In the genomic region with DNA sequence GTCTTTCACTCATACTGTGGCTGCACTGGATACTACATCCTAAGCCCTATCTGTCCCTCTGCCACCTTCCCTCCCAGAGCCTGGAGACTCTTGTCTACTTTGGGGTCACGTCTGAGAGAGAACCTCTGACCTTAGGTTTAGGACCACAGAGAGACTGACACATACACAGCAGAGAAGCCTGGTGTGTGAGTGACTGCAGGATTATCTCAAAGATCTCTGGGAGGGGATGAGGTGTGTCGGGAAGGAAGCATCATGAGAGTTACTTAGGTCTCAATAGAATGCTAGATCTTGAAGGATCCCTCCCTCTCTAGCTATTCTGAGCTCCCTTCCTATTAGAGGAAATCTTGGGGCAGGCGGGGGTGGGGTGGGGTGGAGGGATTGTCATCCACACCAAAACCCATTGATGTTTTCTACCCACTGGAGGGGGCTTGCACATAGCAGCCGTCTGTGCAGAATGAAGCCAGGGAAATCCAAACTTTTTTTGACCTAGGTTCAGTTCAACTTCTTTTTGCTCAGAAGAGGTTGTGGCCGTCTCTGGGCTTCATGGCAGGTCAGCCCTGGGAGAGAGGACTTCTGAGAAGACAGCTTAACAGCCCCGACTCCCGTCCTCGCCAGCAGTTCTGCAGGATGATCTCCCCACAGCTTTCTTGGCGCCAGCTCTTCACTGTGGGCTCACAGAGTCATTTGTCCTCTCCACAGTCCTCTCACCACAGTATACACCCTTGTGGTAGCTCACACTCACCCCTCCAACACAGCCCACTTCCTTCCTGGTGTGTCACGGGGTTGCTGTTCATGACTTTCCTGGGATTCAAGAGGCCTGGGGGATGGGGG, we compare ENCODE assay signal across 8 mouse cellular contexts. TPM values are rescaled to one million over a fixed set of nuclear protein-coding genes. Genes with fewer than 3 reads are reported as not detected.
DNase-seq lines count a peak whose midpoint lies in the region; ATAC-seq and TF ChIP-seq lines count a peak whose summit lies in the region.

No protein-coding gene starts in this region.

- H3K27me3 ChIP-seq in cerebellum, adult 2 months (ENCODE audit: control insufficient read depth, insufficient read depth, low read length), result no peaks in the 10 kb centered on the region
- 0 out of 2 replicates have a peak, but pooled peaks cover 4% of the 10 kb centered on the region for H3K27me3 ChIP-seq in heart, embryonic 10.5 days (ENCODE audit: insufficient read depth, poor library complexity, severe bottlenecking)
- no peaks in the 10 kb centered on the region for H3K27me3 ChIP-seq in limb, embryonic 10.5 days (ENCODE audit: low read depth, poor library complexity, severe bottlenecking)

- no peak for ATAC-seq in frontal cortex, adult (ENCODE audit: low TSS enrichment)

- H3K27ac ChIP-seq in cerebellum, adult 2 months (ENCODE audit: insufficient read depth, low read length), result peak overlapping the region; percentile 89
- peak overlapping the region; percentile 84 for H3K27ac ChIP-seq in heart, embryonic 10.5 days
- peak overlapping the region; percentile 25; the same call in 1 of the 2 replicates for H3K27ac ChIP-seq in limb, embryonic 10.5 days

- TF ChIP-seq POLR2A in cerebellum, adult 2 months (IDR thresholded peaks at IDR 0.05; ENCODE audit: borderline replicate concordance, insufficient read depth, low read length), result no peak

- 28% methylated on average over 10 of the region's 10 CpGs for WGBS in cerebellum, adult 2 months
- 55% methylated on average over 10 of the region's 10 CpGs for WGBS in heart, embryonic 10.5 days
- WGBS in limb, embryonic 10.5 days, result 59% methylated on average over 10 of the region's 10 CpGs

- TF ChIP-seq CTCF in cerebellum, adult 2 months (IDR thresholded peaks at IDR 0.05; ENCODE audit: borderline replicate concordance, insufficient read depth, low read depth, low read length), result no peak

- peaks cover 37% of the 10 kb centered on the region for H3K4me1 ChIP-seq in cerebellum, adult 2 months (ENCODE audit: control insufficient read depth, insufficient read depth, low read length)
- H3K4me1 ChIP-seq in heart, embryonic 10.5 days, result peaks cover 23% of the 10 kb centered on the region
- peaks cover 26% of the 10 kb centered on the region for H3K4me1 ChIP-seq in limb, embryonic 10.5 days

- peak; percentile 63 for DNase-seq in 416B (ENCODE audit: low read depth)
- peak; percentile 39 to 55 for DNase-seq in cerebellum, adult 2 months
- no peak for DNase-seq in heart, embryonic 10.5 days (ENCODE audit: low spot score)
- no peak for DNase-seq in limb, embryonic 10.5 days (ENCODE audit: low spot score)
- no peak for DNase-seq in testis, postnatal 10 days (ENCODE audit: low spot score)
- no peak for DNase-seq in layer of hippocampus, postnatal 10 days (ENCODE audit: low spot score in 2 of 2)
- DNase-seq in urinary bladder, postnatal 36 days (ENCODE audit: low spot score in 2 of 2), result no peak

- no peaks in the 10 kb centered on the region for H3K36me3 ChIP-seq in heart, embryonic 10.5 days
- H3K36me3 ChIP-seq in limb, embryonic 10.5 days, result no peaks in the 10 kb centered on the region

- peak overlapping the region; percentile 3 for H3K4me3 ChIP-seq in cerebellum, adult 2 months (replicated peaks; ENCODE audit: insufficient read depth, low read depth, low read length)
- no peak overlapping the region; the same call in 1 of the 2 replicates for H3K4me3 ChIP-seq in heart, embryonic 10.5 days
- H3K4me3 ChIP-seq in limb, embryonic 10.5 days, result no peak overlapping the region

- no peaks in the 10 kb centered on the region for H3K9me3 ChIP-seq in heart, embryonic 10.5 days
- no peaks in the 10 kb centered on the region for H3K9me3 ChIP-seq in limb, embryonic 10.5 days (replicated peaks)

RNA-seq across cellular contexts. Expression of a gene that starts 37.8 kb away (rescaled TPM):
- polyA plus RNA-seq in cerebellum, adult 2 months (2012; rRNA removed), result 44.3 and 50.8 TPM in 2 replicates
- polyA plus RNA-seq in heart, embryonic 10.5 days (2016; fragmentation: Nextera tagmentation; extraction: Ambion mirVana), result 51.2 and 66.7 TPM in 2 replicates
- polyA plus RNA-seq in limb, embryonic 10.5 days (2016; fragmentation: Nextera tagmentation; extraction: Ambion mirVana), result 82.4 and 97.9 TPM in 2 replicates
- total RNA-seq in layer of hippocampus, postnatal 10 days (2021), result 10 to 100 TPM; 24.3 to 26.5 TPM

Comparison
In these comparisons a context has a peak if more than half of its experiments do, and no peak if none do; other contexts are left out.
1. DNase-seq: peak in 416B (single experiment) and cerebellum, adult 2 months (2 of 2); none in heart, embryonic 10.5 days (single experiment), limb, embryonic 10.5 days (single experiment), testis, postnatal 10 days (single experiment), layer of hippocampus, postnatal 10 days (0 of 2) and urinary bladder, postnatal 36 days (0 of 2).
2. H3K27ac ChIP-seq: peak in every context shown above with its lines; median percentile 89 in cerebellum, adult 2 months; 84 in heart, embryonic 10.5 days; 25 in limb, embryonic 10.5 days.